In the genomic region with DNA sequence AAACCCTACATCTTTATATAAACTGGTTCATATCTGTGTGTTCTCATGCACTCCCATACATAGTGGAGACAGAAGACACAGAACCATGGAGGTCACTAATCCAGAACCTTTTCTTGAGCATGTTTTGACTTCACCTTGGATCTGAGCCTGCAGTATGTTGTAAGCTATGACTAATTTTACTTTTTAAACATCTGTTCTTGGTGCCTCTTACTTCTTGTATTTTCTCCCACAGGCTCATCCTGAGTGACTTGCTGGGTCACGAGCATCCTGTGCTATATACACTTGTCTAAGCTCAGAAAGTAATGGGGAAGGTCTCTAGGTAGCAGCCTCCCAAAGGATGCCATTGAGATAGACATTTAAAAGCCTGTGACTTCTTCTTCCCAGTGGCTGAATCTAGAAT, we compare ENCODE assay signal across 31 mouse cellular contexts. TPM values are rescaled to one million over a fixed set of nuclear protein-coding genes. Genes with fewer than 3 reads are reported as not detected.
A peak's percentile ranks its signal among the peaks of the same experiment; 100 is the strongest.
DNase-seq lines count a peak whose midpoint lies in the region; ATAC-seq lines count a peak whose summit lies in the region.
"Had no signal": no experiment of that assay in that cellular context is flagged by ENCODE, and none has a peak within 500 bp of the region (broad histone marks: within the 10 kb centered on the region; RNA-seq: fewer than 3 reads in every experiment).

No protein-coding gene starts in this region.

- H3K4me1 ChIP-seq in heart, embryonic 12.5 days (replicated peaks): no peaks in the 10 kb centered on the region
- H3K4me1 ChIP-seq: embryonic facial prominence, embryonic 12.5 days; embryonic facial prominence, embryonic 15.5 days; heart, embryonic 10.5 days; hindbrain, embryonic 12.5 days; hindbrain, embryonic 15.5 days had no signal

- no peak overlapping the region for H3K27ac ChIP-seq in heart, embryonic 12.5 days (ENCODE audit: poor library complexity, severe bottlenecking)
- H3K27ac ChIP-seq: embryonic facial prominence, embryonic 12.5 days; embryonic facial prominence, embryonic 15.5 days; heart, embryonic 10.5 days; hindbrain, embryonic 12.5 days; hindbrain, embryonic 15.5 days had no signal

- DNase-seq in heart, adult 11 months: peak; percentile 90
- peak; percentile 41 to 54 for DNase-seq in heart, adult 9 months (ENCODE audit: low spot score in 2 of 2)
- no peak for DNase-seq in heart, postnatal 25 days (ENCODE audit: low spot score)
- peak; percentile 55 for DNase-seq in NIH3T3 (ENCODE audit: low read depth)
- DNase-seq in B cell, adult 2 months: no peak
- DNase-seq: adrenal gland, adult 2 months; adrenal gland, postnatal 14 days; cerebellum, adult 11 months; cerebellum, adult 2 months; cerebellum, adult 9-11 months; cerebellum, postnatal 25 days; forebrain, postnatal 0 days; gastrocnemius, postnatal 10 days; kidney, adult 2 months had no signal

- H3K4me3 ChIP-seq in heart, embryonic 12.5 days: no peak overlapping the region
- H3K4me3 ChIP-seq: embryonic facial prominence, embryonic 12.5 days; embryonic facial prominence, embryonic 15.5 days; heart, embryonic 10.5 days; hindbrain, embryonic 12.5 days; hindbrain, embryonic 15.5 days had no signal

- H3K9me3 ChIP-seq in heart, embryonic 12.5 days (replicated peaks): no peaks in the 10 kb centered on the region
- H3K9me3 ChIP-seq: embryonic facial prominence, embryonic 12.5 days; embryonic facial prominence, embryonic 15.5 days; heart, embryonic 10.5 days; hindbrain, embryonic 12.5 days; hindbrain, embryonic 15.5 days had no signal

- no peak overlapping the region for H3K4me2 ChIP-seq in heart, embryonic 12.5 days
- H3K4me2 ChIP-seq: embryonic facial prominence, embryonic 12.5 days; embryonic facial prominence, embryonic 15.5 days; hindbrain, embryonic 12.5 days; hindbrain, embryonic 15.5 days had no signal

- ATAC-seq in heart, embryonic 12.5 days (ENCODE audit: insufficient number of reproducible peaks, low FRiP score): no peak
- ATAC-seq: forebrain, embryonic 14.5 days; forebrain, postnatal 0 days; intestine, postnatal 0 days had no signal

- H3K9ac ChIP-seq in heart, embryonic 12.5 days: no peak overlapping the region
- H3K9ac ChIP-seq: embryonic facial prominence, embryonic 12.5 days; embryonic facial prominence, embryonic 15.5 days; forebrain, postnatal 0 days; hindbrain, embryonic 12.5 days; hindbrain, embryonic 15.5 days had no signal

- H3K36me3 ChIP-seq in heart, embryonic 12.5 days: no peaks in the 10 kb centered on the region
- H3K36me3 ChIP-seq: embryonic facial prominence, embryonic 12.5 days; embryonic facial prominence, embryonic 15.5 days; G1E; heart, embryonic 10.5 days; hindbrain, embryonic 12.5 days; hindbrain, embryonic 15.5 days had no signal

- H3K27me3 ChIP-seq in heart, embryonic 12.5 days (replicated peaks): no peaks in the 10 kb centered on the region
- H3K27me3 ChIP-seq: embryonic facial prominence, embryonic 12.5 days; embryonic facial prominence, embryonic 15.5 days; hindbrain, embryonic 12.5 days; hindbrain, embryonic 15.5 days had no signal

- intact Hi-C loops in heart, postnatal 25 days (cut with DNase I): no loop called here

- WGBS in heart, embryonic 12.5 days: 61% methylated on average over 1 of the region's 1 CpGs

RNA-seq across cellular contexts. Expression of a gene that starts 18.0 kb away (rescaled TPM):
- not detected in 2 replicates for polyA plus RNA-seq in heart, embryonic 12.5 days (2016; fragmentation: Nextera tagmentation; extraction: Ambion mirVana)
- under 1 TPM in 1 of 2 experiments, not detected in 1; 0.94 TPM for total RNA-seq in heart, postnatal 25 days (2021)
- total RNA-seq: adrenal gland, postnatal 14 days; adrenal gland, postnatal 4 days; CH12.LX; common myeloid progenitor, adult 5-6 weeks; forebrain, postnatal 0 days; G1E; hematopoietic stem cell, adult 5-6 weeks had no signal
- polyA plus RNA-seq: cerebellum, adult 2 months; embryonic facial prominence, embryonic 12.5 days; embryonic facial prominence, embryonic 15.5 days; forebrain, embryonic 11.5 days; forebrain, embryonic 14.5 days; forebrain, postnatal 0 days; G1E; heart, embryonic 10.5 days; heart, embryonic 14.5 days; heart, postnatal 0 days; hindbrain, embryonic 12.5 days; hindbrain, embryonic 15.5 days; intestine, embryonic 14.5 days; intestine, postnatal 0 days had no signal

RNA-seq across cellular contexts. Expression of a gene that starts 31.3 kb away (rescaled TPM):
- 0.72 and 1.2 TPM in 2 replicates for polyA plus RNA-seq in heart, embryonic 12.5 days (2016; fragmentation: Nextera tagmentation; extraction: Ambion mirVana)
- total RNA-seq in heart, postnatal 25 days (2021): under 1 TPM in 1 of 2 experiments, not detected in 1; 0.73 TPM
- total RNA-seq: adrenal gland, adult 2 months; adrenal gland, postnatal 14 days; CH12.LX; common myeloid progenitor, adult 5-6 weeks; G1E; hematopoietic stem cell, adult 5-6 weeks had no signal
- polyA plus RNA-seq: G1E; heart, embryonic 10.5 days had no signal

Comparison
In these comparisons a context has a peak if more than half of its experiments do, and no peak if none do; other contexts are left out.
1. DNase-seq: peak in heart, adult 11 months (single experiment), heart, adult 9 months (2 of 2) and NIH3T3 (single experiment); none in heart, postnatal 25 days (single experiment) and B cell, adult 2 months (0 of 2).